Mouse (Mus musculus): ENCODE data around the gene Prl.
"Not testable (repeated sequence)": the region's sequence is repeated elsewhere in the genome, so short reads cannot be mapped to it uniquely, and the experiment has no call there.

Prl gene

GRCm38 (mm10) chr13:27057270-27057669, at the start of gene Prl:
Prl (plus strand) TSS chr13:27057570.
- no peak for DNase-seq (ENCODE audit: low spot score)

- no peak for DNase-seq (ENCODE audit: low spot score)
Measured at GRCm38 (mm10) chr13:27026614-27027013, 30.8 kb upstream of the Prl start.

- no peak for DNase-seq (ENCODE audit: low spot score)
Measured at GRCm38 (mm10) chr13:27027376-27027775, 30.0 kb upstream of the Prl start.

GRCm38 (mm10) chr13:27028501-27029240, 28.7 kb upstream of the Prl start:
- DNase-seq (ENCODE audit: low spot score), result no peak

GRCm38 (mm10) chr13:27031101-27031852, 26.1 kb upstream of the Prl start:
- peak; percentile 86 for DNase-seq (ENCODE audit: low spot score)

- peak; percentile 61 for DNase-seq (ENCODE audit: low spot score)
Measured at GRCm38 (mm10) chr13:27031853-27032240, 25.5 kb upstream of the Prl start.

- DNase-seq (ENCODE audit: low spot score), result no peak
Measured at GRCm38 (mm10) chr13:27032998-27033397, 24.4 kb upstream of the Prl start.

GRCm38 (mm10) chr13:27042185-27042584, 15.2 kb upstream of the Prl start:
- no peak for DNase-seq (ENCODE audit: low spot score)

- no peak for DNase-seq (ENCODE audit: low spot score)
Measured at GRCm38 (mm10) chr13:27043326-27043725, 14.0 kb upstream of the Prl start.

- no peak for DNase-seq (ENCODE audit: low spot score)
Measured at GRCm38 (mm10) chr13:27059177-27059576, 1.8 kb downstream of the Prl start.

GRCm38 (mm10) chr13:27093890-27094289, 36.5 kb downstream of the Prl start, which contains the start of gene Prl3d1:
Prl3d1 (plus strand) TSS chr13:27094190.
- not testable (repeated sequence) for DNase-seq (ENCODE audit: low spot score)
